Mouse (Mus musculus): ENCODE measurements at regions not wholly inside any gene's neighbourhood (a gene's known extent, or its start where the extent isn't known, plus 50 kb on each side); places are given as distances from the start of the nearest gene placed in this dataset.
"Not testable (repeated sequence)": the region's sequence is repeated elsewhere in the genome, so short reads cannot be mapped to it uniquely, and the experiment has no call there.

GRCm38 (mm10) chr3:91263540-91263939 lies 172.9 kb upstream of the 9130204L05Rik start:
- H3K4me1 ChIP-seq (replicated peaks): 0 out of 2 replicates have a peak, but pooled peaks cover 3% of the 10 kb centered on the region
- no peaks in the 10 kb centered on the region for H3K36me3 ChIP-seq

GRCm38 (mm10) chr3:91254926-91255325 lies 164.3 kb upstream of the 9130204L05Rik start:
- DNase-seq (ENCODE audit: low spot score); H3K27me3 ChIP-seq (ENCODE audit: insufficient read depth, poor library complexity, severe bottlenecking); H3K9me3 ChIP-seq; H3K4me1 ChIP-seq (replicated peaks); H3K36me3 ChIP-seq; H3K27ac ChIP-seq; H3K4me3 ChIP-seq: not testable (repeated sequence)
- 71% methylated on average over 2 of the region's 2 CpGs for WGBS

More at GRCm38 (mm10) chr3:91263540-91263939, 172.9 kb upstream of the 9130204L05Rik start:
- Histone ChIP-seq H3K9me3 (no peaks in the 10 kb centered on the region), H3K4me3 (no peak overlapping the region), H3K27ac (no peak overlapping the region), H3K27me3 (ENCODE audit: insufficient read depth, poor library complexity, severe bottlenecking) (no peaks in the 10 kb centered on the region)
- DNase-seq (ENCODE audit: low spot score): no peak
- WGBS: 10% methylated on average over 1 of the region's 1 CpGs

- H3K4me1 ChIP-seq (replicated peaks): no peaks in the 10 kb centered on the region
- peaks cover 3% of the 10 kb centered on the region; the same call in 1 of the 2 replicates for H3K9me3 ChIP-seq
- no peak for DNase-seq (ENCODE audit: low spot score)
- H3K27ac ChIP-seq: no peak overlapping the region
- 54% methylated on average over 3 of the region's 3 CpGs for WGBS
- H3K27me3 ChIP-seq (ENCODE audit: insufficient read depth, poor library complexity, severe bottlenecking): no peaks in the 10 kb centered on the region
- H3K36me3 ChIP-seq: no peaks in the 10 kb centered on the region
- H3K4me3 ChIP-seq: no peak overlapping the region
These were observed 132.6 kb upstream of the 9130204L05Rik start for GRCm38 (mm10) chr3:91223157-91223556.

GRCm38 (mm10) chr3:91213280-91213679 lies 122.7 kb upstream of the 9130204L05Rik start:
- Histone ChIP-seq H3K27me3 (ENCODE audit: insufficient read depth, poor library complexity, severe bottlenecking) (no peaks in the 10 kb centered on the region), H3K27ac (no peak overlapping the region), H3K4me1 (replicated peaks) (no peaks in the 10 kb centered on the region), H3K4me3 (no peak overlapping the region), H3K36me3 (no peaks in the 10 kb centered on the region), H3K9me3 (peaks cover 51% of the 10 kb centered on the region)
- WGBS: 86% methylated on average over 16 of the region's 16 CpGs
- no peak for DNase-seq (ENCODE audit: low spot score)
